Mouse (Mus musculus): Measurements from ENCODE around the gene Fnbp1.
A peak's percentile ranks its signal among the peaks of the same experiment; 100 is the strongest.

The Fnbp1 gene

DNA sequence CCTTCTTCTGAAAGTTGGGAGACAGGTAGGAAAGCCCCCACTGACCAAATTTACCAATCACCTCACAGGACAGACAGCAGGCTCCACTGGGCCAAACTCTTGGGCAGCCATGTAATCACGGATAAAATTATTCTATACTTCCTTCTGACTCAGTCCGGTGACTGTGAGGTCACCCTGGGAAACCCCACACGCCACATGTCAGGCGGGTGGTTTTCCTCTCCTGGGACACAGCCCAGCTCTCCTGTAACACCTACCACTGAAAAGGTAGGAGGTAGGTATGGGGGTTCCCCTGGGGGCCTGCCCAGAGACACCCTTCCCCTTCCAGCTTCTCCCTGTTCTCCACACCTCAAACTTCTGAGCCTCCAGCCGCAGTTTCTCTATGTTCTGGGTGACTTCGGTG is 105.0 kb downstream of the Fnbp1 start:
- peak; percentile 30 to 74 for DNase-seq (ENCODE audit: low spot score in 2 of 2)

DNA sequence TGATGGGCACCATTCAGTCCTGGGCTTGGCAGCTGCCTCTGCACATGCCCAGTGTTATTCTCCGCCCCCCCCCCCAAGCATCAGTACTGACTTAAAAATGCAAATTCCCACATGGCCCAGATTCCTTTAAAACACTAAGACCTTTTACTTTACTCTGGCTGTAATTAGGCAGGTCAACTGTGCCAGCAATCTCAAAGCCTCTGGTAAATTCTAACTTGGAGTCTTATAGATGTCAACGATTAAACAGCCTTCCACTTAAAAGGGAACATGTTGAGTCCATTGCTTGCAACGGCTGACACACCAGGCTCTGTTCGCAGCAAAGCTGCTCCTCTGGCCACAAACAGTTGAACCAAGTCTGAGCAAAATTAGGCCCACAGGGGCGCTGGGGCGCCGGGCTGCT is 109.8 kb downstream of the Fnbp1 start:
- DNase-seq (ENCODE audit: low spot score in 2 of 2): no peak

DNA sequence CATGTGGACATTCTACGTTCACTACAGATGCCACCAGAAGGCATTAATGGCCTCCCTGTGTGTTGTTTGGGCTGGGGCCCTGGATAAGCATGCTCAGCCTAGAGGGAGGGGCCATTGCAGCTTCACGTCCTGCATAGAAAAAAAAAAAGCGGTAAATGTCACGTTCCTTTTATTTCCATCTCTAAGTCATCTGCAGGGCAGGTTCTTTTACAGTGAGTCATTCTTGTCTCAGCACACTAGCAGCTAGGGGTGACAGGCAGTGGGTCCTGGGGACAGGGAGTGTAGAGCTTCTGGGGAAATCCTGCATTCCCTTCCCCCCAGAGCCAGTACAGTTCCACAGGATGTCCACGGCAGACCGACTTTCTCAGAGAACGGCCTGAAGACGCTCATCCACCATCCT is 115.2 kb downstream of the Fnbp1 start:
- no peak for DNase-seq (ENCODE audit: low spot score in 2 of 2)

- no peak for DNase-seq (ENCODE audit: low spot score in 2 of 2)
Observed at GRCm38 (mm10) chr2:31025458-31025857, 116.3 kb downstream of the Fnbp1 start.

DNA sequence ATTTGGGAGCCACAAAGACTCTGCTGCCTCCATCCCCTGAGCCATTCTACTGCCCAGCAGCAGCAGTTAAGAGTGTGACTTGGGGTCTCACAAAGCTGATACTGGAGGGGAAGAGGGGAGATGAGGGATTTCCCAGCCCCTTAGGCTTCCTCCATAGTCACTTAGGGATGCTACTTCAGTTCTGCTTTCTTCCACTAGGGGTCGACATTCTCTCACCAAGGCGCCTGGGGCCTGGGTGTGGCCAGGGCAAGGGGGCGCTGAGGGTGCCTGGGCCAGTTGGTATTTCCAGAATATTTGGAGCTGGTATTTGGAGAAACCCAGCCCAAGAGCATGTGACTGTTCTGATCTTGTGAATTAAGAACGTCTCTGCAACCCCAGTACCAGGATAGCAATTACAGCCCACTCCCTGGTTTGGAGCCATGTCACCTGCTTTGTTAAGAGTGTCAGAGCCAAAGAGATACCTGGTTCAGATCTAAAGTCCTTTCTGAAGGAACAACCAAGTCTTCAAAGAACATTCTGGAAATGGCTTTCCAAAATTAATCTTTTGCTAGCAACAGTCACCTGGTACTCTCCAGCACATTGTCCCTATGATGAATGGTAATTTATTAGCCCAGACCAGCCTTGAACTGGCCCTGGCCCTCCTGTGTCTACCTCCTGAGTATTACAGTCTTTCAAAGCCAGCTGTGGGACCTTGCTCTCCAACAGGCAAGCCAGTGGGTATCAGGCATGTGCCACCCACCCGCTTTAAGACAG is 117.0 kb downstream of the Fnbp1 start:
- peak; percentile 55 to 67 for DNase-seq (ENCODE audit: low spot score in 2 of 2)

GRCm38 (mm10) chr2:31023940-31024339 is 117.9 kb downstream of the Fnbp1 start:
- DNase-seq (ENCODE audit: low spot score in 2 of 2): no peak

GRCm38 (mm10) chr2:31020202-31020601 is 121.6 kb downstream of the Fnbp1 start:
- DNase-seq (ENCODE audit: low spot score in 2 of 2): no peak

DNA sequence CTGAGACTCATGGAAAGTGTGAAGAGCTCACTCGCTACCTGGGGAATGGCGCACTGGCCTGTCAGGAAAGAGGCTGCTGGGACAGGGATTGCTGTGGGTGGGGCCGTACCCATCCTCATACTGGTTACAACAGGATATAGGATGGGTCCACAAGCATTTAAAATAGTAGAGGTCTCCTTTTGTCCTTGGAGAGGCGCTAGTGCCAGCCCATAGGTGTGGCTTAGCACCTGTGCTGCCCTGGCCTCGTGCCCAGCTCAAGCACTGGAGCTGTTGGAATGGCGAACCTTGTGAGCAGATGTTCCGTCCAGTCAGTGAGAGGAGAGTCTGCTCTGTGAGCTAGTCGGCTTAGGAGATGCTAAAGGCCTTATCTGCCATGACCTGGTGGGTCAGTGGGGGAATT is 122.8 kb downstream of the Fnbp1 start:
- no peak for DNase-seq (ENCODE audit: low spot score in 2 of 2)

DNA sequence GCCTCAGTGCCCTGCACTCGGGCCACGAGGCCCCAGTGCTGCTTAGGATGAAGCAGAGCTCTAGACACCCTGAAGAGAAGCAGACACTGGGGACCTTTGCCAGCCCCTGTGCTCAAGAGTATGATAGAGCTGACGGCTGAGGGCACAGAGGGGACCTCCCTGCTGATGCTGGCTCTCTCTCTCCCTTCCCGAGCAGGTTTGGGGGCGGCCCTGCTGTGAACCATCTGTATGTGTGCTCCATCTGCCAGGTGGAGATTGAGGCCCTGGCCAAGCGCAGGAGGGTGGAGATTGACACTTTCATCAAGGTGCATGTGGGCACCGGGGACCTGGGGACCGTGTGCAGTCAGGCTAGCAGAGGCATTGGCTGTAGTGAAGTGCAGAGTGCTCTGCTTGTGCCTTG is 123.3 kb downstream of the Fnbp1 start:
- no peak for DNase-seq (ENCODE audit: low spot score in 2 of 2)

DNA sequence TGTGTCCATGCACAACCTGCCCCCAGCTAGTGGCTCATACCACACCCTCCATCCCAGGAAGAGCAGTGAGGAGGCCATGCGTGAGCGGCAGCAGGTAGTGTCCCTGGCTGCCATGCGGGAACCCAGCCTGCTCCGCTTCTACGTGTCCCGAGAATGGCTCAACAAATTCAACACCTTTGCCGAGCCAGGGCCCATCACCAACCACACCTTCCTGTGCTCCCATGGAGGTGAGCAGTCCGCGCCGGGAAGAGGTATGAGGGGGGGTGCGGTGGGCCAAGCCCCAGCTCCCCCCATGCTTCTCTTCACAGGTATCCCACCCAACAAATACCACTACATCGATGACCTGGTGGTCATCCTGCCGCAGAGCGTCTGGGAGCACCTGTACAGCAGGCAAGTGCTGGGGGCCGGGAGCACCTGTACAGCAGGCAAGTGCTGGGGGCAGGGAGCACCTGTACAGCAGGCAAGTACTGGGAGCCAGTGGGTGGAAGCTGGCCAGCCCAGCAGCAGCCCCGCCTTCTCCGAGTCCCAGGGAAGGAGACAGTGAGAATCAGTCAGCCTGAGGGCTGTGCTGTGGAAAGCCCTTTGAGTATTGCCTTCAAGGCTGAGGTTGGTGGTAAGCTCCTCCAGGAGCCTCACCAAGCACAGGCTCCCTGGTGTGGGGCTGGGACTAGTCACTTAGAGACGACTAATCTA is 124.0 kb downstream of the Fnbp1 start:
- no peak for DNase-seq (ENCODE audit: low spot score in 2 of 2)

GRCm38 (mm10) chr2:31013371-31014120 is 128.3 kb downstream of the Fnbp1 start:
- no peak for DNase-seq (ENCODE audit: low spot score in 2 of 2)

GRCm38 (mm10) chr2:31007208-31007607 is 134.6 kb downstream of the Fnbp1 start:
- no peak for DNase-seq (ENCODE audit: low spot score in 2 of 2)

DNA sequence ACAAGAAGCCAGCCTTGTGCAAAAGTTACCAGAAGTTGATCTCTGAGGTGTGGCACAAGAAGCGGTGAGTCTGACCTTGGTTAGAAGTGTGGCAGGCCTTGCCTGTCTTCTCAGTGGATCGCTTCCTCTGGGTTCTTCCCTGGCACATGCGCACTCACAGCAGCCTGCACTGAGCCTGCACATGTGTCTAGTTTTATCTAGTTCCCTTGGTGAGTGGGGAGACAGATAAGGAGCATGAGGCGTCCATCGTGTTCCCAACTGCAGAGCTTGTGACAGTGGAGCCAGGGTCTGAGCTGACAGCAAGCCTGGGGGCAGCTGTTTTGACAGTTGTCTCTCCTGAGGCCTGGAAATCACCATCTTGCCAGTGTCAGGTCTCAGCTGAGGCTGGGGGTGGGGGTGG is 135.4 kb downstream of the Fnbp1 start:
- no peak for DNase-seq (ENCODE audit: low spot score in 2 of 2)

DNA sequence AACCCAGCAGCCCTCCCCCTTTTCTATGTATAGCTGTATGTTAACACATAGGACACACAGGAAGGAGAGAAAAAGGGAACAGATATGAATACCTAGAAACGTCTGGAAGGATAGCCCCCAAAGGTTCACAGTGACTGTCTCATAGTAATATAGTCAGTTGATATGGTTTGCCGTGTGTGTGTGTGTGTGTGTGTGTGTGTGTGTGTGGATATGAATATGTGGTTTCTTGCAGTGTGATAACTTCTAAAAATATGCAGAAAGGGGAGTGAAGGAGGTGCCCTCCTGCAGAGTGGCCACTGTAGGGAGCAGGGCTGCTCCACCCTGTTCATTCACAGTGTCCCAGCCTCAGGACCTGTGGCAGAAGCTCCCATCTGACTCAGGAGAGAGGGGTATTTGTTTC is 136.4 kb downstream of the Fnbp1 start:
- DNase-seq (ENCODE audit: low spot score in 2 of 2): no peak

DNA sequence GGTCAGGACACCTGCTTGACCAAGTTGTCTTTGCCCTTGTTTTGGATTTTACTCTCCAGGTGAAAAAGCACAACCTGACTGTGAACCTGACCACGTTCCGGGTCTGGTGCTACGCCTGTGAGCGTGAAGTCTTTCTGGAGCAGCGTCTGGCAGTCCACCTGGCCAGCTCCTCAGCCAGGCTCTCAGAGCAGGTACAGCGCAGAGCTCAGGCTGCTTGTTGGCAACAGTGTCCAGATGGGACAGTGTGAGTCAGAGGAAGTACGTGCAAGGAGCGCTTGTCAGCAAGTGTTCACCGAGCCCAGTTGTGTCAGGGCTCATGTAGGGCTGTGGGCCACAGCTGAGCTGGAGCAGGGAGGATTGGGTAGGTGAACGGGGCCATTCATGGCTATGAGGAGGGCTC is 139.0 kb downstream of the Fnbp1 start:
- DNase-seq (ENCODE audit: low spot score in 2 of 2): no peak

DNA sequence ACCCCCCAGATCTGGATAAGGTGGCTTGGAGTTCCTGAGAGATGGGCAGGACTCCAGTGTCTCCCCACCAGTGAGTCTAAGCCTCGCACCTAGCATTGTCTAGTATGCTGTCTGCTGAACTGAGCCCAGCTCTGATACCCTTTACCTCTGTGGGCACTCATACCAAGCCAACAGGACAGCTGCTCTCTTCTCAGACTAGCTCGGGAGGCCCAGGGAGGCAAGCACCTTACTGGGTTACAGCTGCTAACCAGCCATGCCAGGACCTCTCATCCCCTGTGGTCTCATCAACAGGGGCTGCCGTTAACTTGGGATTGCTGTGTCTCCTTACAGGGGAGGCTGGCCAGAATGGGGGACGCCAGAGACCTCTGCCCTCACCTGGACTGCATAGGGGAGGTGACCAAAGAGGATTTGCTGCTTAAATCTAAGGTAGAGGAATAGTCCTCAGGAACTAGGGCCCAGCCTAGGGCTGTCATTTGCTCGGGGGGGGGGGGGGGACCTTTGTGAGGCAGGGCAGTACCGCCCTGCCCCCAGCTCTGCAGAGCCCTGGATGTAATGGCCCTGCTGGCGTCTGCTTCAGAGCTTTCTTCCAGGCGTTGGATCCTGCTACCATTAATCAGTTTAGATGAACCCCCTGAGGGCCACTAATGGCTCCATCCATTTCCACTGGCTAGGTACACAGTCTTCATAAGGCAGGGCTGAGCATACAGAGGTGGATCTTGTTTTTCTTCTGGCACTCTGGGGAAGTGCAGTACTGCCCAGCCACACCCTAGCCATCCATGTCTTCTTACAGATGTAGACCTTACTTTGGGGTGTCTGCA is 143.2 kb downstream of the Fnbp1 start:
- DNase-seq (ENCODE audit: low spot score in 2 of 2): no peak

DNA sequence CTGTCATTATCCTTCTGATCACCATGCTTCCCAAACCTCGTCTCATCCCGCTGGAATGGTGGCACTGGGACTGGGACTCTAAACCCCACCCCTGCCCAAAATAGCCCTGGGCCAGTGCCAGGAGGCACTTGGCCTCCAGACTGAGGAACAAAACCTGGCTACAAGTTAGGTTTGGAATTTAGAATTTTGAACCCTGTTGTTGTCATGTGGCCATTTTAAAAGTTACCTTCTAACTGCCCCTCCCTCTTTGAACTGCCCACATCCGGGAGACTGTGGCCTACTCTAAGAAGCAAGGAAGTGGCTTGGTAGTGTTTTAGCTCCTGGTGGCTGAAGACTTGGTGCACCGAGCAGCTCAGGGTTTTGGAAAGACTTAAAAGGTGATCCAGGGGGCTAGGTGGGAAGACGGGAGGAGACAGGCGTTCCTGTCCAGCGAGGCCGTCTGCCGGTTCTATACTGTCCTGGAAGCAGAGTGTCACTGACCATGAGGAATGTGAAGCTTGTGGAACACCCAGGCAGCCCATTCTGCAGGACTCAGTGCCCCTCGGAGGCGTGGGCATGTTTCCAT is 146.3 kb downstream of the Fnbp1 start:
- DNase-seq (ENCODE audit: low spot score in 2 of 2): peak; percentile 21 to 44

DNA sequence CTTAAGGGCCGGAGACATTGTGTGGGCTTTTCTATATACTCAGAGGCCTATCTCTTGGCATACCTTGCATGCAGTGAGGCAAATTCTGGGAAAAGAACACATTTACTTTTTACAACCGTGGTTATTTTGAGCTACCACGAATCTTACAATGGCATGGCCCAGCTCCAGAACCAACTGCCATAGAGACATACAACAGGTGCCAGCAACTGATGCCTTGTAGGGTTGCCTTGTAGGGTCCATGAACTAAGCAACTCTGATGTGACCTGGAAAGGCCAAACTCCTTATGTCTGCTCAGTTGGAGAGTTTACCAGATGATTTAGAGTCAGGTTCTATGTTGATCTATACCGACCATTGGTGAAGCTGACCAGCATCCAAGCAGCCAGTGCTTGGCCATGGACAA is 147.0 kb downstream of the Fnbp1 start:
- DNase-seq (ENCODE audit: low spot score in 2 of 2): no peak

DNA sequence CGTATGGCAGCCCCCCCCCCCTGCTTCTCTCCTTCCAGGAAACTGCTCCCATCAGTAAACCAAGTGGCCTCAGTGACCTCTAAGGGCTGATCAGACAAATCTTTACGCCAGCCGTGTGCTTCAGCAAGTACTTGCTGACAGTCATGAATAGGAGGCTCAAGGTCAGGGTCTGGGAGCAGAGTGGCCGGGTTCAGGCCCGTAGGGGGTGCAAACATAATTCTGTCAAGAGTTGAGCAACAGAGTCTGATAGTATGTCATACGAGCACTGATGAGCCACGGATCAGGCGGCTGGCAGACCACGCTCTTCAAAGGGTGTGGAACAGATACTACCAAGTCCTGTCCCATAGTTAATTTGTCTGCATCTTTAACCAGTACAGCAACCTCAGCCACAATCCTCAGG is 151.6 kb downstream of the Fnbp1 start:
- DNase-seq (ENCODE audit: low spot score in 2 of 2): no peak

GRCm38 (mm10) chr2:30985111-30986020 is 156.4 kb downstream of the Fnbp1 start:
- no peak for DNase-seq (ENCODE audit: low spot score in 2 of 2)

DNA sequence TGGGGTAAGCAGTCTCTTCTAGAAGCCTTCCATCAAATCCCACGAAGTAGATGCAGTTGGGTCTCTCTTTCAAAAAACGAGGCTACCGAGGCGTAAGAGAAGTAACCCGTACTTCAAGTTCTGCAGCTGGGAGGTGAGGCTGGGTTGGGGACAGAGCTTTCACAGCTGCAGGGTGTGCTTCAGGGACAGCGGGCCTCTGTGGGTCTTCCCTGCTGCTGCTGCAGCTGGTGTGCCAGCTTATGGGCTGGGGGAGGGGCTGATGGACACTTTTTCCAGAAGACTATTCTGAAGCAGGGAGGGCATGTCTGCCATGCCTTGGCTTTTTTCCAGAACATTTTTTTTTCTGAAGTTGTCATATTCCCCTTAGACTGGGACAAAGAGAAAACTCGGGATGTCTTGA is 158.8 kb downstream of the Fnbp1 start:
- no peak for DNase-seq (ENCODE audit: low spot score in 2 of 2)

All from natural killer cell, adult 2 months (primary cell).